Mouse (Mus musculus) liver, adult 2 months (tissue): ENCODE data around the gene Kiss1.

Experiments used
- CTCF ChIP-seq: fragments of 200-500 bp; IDR thresholded peaks from 2 replicates; pipeline ENCODE4 v1.5.1; 2011; ENCODE audit warnings: low read depth, low read length, control low read depth
- POLR2A ChIP-seq: fragments of 200-500 bp; IDR thresholded peaks from 2 replicates; pipeline ENCODE4 v1.6.1; 2011; ENCODE audit warnings: low read length, control low read depth; ENCODE audit not compliant: insufficient read depth; ENCODE audit errors: extremely low read depth

DNA sequence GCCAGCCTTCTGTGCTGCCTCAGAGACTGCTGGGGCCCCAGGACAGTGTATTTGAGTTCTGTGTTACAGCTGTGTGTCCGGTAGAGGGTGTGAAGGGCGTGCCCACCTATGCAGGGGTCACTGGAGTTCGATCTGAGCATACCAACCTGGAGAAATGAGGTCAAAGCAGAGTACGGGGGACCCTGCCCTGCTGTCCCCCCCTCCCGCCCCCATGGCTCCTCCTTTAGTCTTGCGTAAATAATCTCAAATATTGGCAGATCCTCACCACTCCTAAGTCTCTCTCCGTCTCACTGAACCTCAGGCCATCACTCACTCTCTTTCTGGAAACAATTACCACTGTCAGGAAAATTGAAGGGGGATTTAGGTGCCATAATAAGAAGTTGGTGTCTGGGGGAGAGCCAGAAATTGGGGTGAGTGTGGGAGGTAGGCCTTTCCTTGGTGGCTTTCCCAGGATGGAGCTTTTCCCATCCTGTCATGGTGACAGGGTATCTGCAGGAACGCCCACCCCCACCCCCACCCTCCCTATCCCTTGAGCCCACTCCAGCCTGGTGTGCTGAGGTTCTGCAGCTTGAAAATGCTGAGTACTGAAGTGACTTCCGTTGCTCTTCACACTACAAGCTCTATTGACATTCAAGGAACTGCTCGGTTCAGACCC lies 45.4 kb downstream of the Kiss1 start:
- TF ChIP-seq POLR2A (no peak), CTCF (peak; percentile 50)
